Mouse (Mus musculus): ENCODE measurements around the gene Pold4.

The Pold4 gene

GRCm38 (mm10) chr19:4203604-4204326, 27.9 kb upstream of the Pold4 start:
- DNase-seq (ENCODE audit: low spot score in 2 of 2): no peak

DNA sequence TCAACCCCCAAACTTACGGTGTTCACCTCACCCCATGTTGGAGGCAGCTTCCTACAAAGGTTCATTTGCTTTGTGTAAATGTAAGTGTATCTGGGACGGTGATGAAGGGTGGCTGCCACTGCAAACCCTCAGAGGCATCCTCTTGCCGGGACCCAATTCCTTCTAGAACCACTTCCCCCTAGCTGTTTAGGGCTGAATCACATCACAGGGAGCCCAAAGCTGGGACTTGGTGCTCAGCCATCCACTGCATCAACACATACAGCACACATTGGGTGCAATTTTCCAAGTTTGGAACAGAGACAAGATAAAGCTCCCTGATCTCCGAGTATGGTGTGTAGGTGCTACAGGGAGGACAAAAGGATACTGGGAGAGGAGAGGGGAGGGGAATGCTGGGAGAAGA, 26.8 kb upstream of the Pold4 start:
- DNase-seq (ENCODE audit: low spot score in 2 of 2): no peak

- DNase-seq (ENCODE audit: low spot score in 2 of 2): peak in 1 of 2 experiments; percentile 76
Measured at GRCm38 (mm10) chr19:4206971-4207370, 24.7 kb upstream of the Pold4 start.

DNA sequence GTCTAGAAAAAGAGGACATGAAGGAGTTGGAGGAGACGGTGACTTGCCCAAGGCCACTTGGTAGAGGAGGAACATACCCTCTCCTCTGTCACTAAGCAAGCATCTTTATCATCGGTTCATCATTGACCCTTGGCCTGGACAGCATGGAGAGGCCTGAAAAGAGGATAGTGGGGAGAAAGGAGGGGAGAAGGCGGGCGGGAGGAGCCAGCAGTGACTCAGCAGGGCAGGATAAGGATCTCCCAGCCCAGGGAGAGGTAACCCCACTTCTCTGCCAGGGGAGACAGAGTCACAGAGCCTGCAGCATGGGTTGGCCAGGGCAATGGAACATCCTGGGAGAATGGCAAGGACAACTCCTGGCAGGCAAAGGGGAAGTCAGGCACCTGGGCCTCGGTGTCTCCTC, 23.1 kb upstream of the Pold4 start:
- DNase-seq (ENCODE audit: low spot score in 2 of 2): no peak

DNA sequence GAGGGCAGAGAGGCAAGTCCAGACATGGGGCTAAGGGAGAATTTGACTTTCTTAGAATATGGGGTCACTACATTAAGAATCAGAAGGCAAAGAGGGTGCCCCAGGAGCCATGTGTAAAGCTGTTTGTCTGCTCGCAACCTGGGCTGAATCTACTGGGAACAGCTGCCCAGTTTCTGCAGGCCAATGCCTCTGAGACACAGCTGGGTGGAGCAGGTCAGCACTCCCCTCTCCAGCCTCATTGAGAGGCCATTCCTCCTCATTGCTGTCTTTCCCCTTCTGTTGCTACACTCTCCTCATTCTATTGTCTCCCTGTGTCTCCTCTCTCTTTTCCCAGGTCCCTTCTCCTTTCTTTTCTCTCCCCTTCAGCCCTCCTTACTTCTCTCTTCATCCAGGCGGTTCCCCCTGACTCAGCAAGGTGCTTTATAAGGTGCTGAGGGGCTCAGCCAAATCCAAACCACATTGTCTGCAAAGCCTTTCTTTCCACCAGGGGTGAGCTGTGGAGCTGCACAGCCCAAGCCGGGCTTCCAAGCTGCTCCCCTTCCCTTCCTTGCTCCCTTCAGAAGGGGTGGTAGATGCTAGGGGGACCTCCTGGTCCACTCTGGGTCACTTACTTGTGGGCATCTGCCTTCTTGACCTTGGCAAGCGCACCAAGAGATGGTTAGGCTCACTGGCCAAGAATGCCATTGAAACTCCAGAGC, 19.7 kb upstream of the Pold4 start:
- no peak for DNase-seq (ENCODE audit: low spot score in 2 of 2)

DNA sequence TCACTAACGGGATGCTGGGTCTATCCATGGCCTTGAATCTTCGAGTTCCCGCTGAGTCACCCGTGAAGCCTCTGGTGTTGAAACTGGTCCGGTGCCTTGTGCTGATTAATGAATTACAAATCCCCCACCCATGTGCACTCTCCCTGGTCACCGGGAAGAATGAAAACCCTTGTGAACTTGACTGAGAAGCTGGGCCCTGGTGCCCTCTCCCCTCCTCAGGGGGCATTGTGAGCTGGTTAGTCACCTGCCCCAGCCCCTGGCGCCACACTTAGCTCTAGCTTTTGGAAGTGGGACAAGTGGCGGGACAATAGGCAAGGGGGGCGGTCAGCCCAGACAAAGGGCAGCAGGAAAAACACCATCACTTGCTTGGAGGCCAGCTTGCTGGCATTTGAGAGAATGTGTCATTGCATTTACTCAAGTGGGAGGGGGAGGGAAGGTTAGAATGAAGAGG, 18.1 kb upstream of the Pold4 start:
- DNase-seq (ENCODE audit: low spot score in 2 of 2): no peak

DNA sequence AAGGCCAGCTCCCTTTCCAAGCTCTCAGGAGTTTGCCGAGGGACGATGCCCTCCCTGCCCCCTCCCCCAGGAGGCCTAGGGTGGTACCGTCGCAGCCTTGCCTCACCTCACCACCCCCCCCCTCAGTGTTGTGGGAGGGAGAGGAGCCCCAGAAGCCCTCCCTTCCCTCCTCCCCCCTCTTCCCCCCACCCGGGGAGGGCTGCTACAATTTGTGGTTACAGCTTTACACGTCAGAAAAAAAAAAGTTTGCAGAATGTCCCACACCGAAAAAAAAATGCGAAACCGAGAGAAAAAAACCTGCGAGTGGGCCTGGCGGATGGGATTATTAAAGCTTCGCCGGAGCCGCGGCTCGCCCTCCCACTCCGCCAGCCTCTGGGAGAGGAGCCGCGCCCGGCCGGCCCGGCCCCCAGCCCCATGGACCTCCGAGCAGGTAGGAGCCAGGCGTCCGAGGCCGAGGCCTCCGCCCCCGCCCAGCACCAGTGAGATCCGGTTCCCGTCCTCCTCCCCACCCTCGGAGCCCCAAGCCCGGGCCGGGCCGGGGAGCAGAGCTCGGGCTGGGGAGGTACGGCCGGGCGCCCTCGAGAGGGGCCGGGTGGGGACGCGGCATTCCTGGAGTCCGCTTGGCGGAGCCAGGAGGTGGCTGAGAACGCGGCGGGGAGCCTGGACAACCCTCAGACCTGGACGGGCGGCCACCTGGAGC, 17.5 kb upstream of the Pold4 start, which contains the start of the genes Clcf1 and AC109138.7:
Gene Clcf1, plus strand, starts transcription at position 168 of the 700 bp plus-strand sequence.
Gene AC109138.7, plus strand, starts transcription at position 287 of the 700 bp plus-strand sequence.
- DNase-seq (ENCODE audit: low spot score in 2 of 2): no peak

DNA sequence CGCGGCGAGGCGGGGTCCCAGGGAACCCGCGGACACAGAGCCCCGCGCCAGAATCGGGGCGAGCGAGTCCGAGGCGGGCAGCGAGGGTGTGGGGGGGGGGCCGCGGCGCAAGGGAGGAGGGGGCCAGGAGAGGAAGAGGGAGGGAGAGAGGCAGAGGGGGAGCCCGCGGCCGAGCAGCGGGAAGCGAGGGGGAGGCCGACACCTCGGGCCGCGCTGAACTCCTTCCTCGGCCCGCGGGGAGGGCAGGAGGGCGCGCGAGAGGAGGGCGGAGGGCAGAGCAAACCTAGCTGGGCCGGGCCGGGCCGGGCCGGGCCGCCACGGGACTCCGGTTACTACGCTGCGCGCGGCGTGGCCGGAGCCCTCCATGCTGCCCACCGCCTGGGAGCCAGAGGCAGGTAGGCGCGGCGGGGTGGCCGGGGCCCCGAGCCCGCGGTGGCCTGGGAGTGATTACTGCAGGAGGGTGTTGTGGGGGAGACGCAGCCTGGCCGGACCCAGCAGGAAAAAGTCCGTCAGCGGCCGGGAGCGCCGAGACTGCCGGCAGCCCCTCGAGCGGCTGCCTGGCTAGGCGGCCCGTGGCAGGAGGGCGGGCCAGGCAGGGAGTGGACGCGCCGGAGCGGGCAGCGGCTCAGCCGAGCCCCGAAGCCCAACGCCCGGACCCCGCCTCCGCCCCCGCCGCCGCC, 16.8 kb upstream of the Pold4 start:
- no peak for DNase-seq (ENCODE audit: low spot score in 2 of 2)

DNA sequence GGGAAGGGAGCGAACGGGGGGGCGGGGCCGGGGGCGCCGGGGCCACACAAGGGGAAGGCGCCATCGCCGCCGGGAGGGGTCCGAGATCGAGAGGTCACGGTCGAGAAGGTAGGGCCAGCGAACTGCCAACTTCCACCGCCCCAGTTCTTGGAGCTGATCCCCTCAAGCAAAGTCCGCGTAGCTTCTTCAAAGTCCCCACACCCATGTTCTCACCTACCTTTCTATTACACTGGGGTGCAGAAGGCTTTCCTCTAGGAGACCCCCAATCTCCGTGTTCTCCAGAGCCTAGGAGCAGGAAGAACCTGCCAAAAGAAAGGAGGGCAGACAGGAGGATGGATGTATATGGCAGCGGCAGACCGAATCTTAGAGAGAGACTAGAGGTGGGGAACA, 16.3 kb upstream of the Pold4 start:
- no peak for DNase-seq (ENCODE audit: low spot score in 2 of 2)

DNA sequence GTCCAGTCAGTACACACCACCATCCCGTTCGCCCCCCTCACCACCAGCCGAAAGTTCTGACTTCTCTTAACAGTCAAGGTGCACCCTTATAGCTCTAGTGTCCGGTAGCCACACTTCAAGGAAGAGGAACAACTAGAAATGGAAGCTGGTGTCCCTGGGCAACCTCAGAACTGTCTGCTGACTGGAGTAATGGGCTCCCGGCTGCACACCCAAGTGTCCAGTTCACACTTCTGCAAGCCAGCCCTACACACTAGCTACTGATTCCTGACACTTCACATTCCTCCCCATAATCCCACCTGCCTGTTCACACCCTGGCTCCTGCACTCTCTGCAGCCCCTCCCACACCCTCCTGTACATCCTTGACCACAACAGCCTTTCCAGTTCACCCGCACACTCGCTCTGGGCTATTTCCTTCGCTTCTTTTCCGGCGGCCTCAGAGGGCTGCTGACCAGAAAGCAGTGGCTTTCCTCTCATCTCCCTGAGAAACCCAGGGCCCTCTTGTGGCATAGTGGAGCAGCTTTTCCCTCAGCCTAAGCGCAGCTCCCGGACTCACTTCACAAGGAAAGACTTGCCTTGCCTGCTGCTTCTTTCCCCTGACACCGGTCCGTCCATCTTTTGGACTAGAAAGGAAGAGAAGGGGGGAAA, 15.5 kb upstream of the Pold4 start:
- no peak for DNase-seq (ENCODE audit: low spot score in 2 of 2)

DNA sequence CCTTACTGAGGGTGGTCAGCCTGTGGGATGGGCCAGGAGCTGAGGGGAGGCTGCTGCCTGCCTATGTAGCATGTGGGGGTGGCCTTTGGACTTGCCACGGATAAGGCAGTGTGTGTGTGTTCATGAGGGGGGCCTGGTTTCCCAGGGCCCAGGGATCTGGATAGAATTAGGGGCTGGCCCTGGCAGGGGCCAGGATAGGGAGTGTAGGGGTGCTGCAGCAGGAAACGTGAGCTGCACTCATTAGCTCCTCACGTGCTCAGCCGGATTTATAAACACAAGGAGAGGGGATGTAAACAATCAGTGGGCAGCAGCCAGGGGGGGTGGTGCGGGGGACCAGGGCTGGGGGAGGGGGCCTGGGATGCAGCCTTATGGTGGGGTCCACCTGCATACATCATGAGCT, 14.6 kb upstream of the Pold4 start:
- no peak for DNase-seq (ENCODE audit: low spot score in 2 of 2)

GRCm38 (mm10) chr19:4217855-4218254, 13.8 kb upstream of the Pold4 start:
- no peak for DNase-seq (ENCODE audit: low spot score in 2 of 2)

DNA sequence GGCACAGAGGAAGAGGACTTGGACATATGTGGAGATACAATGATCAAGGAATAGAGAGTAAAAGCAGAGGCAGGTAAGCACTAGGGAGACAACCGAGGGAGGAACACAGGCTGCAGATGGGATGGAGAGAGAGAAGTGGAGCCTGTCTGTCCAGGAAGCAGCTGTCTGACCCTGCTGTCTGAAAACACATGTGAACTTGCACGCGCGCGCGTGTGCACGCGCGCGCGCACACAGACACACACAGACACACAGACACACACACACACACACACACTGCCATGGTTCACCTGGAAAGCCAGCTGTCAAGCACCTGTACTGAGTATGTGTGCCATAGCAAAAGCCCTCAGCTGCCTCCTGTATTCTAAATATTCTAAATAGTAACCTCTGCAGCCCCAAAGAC, 13.4 kb upstream of the Pold4 start:
- DNase-seq (ENCODE audit: low spot score in 2 of 2): no peak

DNA sequence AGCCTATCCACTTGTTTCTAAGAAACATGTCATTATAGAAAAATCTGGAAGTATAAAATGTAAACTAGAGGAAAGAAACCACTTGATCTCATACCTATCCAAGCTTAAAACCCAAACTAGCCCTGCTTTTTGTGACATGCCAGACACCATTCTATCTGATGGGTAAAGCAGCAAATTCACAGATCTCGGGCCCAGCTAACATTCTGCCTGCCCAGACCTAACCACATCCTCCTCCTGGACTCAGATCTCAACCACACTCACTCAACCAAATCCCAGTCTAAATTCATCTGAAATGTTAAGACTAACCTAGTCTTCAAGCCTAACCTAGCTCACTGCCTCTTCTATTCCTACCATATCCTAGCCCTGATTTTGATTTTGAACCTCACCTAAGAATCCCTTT, 12.9 kb upstream of the Pold4 start:
- no peak for DNase-seq (ENCODE audit: low spot score in 2 of 2)

GRCm38 (mm10) chr19:4219943-4220342, 11.8 kb upstream of the Pold4 start:
- DNase-seq (ENCODE audit: low spot score in 2 of 2): no peak

- DNase-seq (ENCODE audit: low spot score in 2 of 2): no peak
Measured at GRCm38 (mm10) chr19:4220416-4220815, 11.3 kb upstream of the Pold4 start.

DNA sequence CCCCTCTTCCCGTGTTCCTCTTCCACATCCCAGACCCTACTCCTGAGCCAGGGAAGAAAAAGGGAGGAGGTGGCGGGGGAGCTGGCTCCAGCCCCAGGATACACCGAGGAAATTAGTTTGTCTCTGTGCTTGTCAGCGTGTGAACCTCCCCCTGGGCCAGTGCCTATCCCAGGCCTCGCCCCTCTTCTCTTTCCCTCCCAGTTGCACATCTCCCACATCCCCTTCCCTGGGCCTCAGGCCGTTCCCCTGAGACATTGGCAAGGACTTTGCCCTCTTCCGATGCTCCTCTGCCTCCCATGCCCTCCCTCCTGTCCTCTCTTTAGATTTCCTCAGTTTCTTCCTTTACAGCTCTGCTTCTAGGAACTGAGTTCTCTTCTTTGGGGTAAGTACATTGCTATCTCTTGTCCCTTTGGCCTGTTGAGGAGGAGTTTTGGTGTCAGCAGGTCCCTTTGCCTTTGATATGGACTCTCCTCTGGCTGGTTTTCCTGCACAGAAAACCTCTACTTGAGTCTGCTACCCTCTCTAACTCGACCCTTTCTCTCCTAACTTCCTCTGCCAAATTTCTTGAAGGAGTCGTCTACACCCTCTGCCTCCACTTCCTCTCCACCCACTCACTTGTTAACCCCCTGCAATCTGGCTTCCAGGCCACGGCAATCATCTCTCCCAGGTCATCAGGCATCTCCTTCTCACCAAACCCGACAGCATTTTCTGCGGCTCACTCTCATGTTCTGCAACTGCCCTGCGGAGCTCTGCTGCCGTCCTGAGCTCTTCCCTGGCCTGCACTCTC, 10.5 kb upstream of the Pold4 start:
- no peak for DNase-seq (ENCODE audit: low spot score in 2 of 2)

DNA sequence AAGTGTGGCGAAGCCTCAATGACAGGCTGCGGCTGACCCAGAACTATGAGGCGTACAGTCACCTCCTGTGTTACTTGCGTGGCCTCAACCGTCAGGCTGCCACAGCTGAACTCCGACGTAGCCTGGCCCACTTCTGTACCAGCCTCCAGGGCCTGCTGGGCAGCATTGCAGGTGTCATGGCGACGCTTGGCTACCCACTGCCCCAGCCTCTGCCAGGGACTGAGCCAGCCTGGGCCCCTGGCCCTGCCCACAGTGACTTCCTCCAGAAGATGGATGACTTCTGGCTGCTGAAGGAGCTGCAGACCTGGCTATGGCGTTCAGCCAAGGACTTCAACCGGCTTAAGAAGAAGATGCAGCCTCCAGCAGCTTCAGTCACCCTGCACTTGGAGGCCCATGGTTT, 9.5 kb upstream of the Pold4 start:
- peak in 1 of 2 experiments; percentile 40 for DNase-seq (ENCODE audit: low spot score in 2 of 2)

GRCm38 (mm10) chr19:4226779-4227178, 4.9 kb upstream of the Pold4 start:
- no peak for DNase-seq (ENCODE audit: low spot score in 2 of 2)

DNA sequence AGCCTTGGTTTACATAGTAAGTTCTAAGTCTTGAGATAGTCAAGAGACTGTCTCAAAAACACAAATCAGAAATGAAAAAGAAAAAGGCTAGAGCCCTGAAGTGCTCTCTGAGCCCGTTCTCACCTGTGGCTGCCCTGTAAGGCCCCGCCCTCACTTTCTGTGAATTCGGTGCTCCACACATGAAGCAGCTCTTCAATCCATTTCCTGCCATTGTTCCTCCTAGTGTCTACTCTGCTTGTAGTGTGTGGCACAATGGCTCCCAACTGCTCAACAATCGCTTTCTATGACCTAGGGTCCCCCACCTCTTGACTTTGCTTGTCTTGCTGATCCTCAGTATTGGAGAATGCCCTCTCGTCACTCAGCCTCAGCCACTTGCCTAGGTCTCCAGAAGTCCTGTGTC, 4.3 kb upstream of the Pold4 start:
- DNase-seq (ENCODE audit: low spot score in 2 of 2): no peak
